Mouse (Mus musculus) right cerebral cortex, adult 2 months (tissue): Measurements from ENCODE around the gene Aadacl3.

ENCODE experiments used
- DNase-seq, 2 experiments: peaks; one replicate each; pipeline ENCODE4 v3.0.0; 2021 to 2022; ENCODE audit warnings: low spot score in 2 of 2

Gene Aadacl3

DNA sequence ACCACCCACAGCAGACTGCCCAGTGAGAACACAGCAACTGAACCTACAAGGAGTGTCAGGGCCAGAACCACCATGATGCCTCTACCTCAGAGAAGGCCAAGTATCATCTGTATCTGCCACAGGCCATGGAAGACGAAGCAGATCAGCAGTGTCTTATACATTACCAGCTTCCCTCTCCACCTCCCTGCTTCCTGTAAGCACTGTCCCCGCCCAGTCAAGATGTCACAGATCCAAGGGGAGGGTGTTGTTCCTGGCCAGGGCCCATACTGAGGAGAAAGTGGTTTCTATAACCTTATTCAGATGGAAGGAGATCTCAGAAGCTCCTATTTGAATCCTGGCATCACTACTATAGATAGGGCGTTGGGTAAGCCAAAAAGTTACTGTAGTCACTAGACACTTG lies at the start of gene Aadacl3:
Gene Aadacl3 (minus strand): TSS at position 101 of the 400 bp plus-strand sequence.
- no peak for DNase-seq

DNA sequence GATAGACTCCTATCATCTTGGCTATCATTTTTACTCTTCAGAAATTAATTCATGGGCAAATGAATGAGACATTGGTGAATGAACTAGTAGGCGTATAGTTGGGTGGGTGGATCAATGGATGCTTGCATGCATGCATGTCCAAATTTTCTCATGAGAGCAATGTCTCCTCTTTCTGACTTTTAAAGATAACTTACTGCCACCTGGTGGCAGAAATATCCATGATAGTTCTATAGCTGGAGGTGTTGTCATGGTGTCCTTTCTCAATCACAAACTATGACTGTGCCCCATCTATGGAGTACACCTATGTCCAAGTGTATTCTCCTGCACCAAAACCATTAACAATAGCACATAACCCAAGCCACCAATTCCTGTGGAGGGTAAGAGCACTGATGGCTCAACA lies 43.0 kb upstream of the Aadacl3 start:
- DNase-seq, result no peak

DNA sequence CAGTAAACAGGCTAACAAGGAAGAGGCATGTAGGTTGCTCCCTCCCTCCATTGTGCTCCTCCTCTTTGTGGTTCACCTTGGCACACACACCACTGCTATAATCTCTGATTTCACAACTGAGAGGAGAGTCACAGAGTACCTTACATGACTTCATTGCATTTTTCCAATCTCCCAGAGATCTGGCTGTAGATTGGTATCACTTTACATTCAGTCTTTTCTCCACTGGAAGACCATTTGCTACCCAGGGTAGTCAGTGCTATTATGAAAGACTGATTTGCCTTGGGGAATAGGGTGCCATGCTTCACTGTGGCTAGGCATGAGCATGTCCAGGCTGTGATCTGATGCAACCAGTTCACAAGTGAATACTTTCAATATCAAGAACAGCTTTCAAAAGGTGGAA lies 29.8 kb upstream of the Aadacl3 start:
- DNase-seq, result no peak

DNA sequence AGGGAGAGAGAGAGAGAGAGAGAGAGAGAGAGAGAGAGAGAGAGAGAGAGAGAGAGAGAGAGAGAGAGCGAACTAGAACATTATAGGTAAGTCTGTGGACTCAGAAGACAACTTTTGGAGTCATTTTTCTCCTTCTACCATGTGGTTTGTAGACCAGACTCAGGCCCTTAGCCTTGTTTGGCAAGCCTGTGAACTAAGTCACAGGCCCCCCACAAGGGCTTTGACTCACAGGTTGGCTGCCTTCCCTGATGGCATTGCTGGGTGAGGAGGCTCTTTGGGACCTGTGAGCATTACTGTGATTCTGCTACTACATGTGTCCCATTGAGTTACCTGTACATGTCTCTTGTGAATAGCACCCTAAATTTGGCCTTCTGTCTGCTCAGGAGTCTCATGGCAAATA lies 4.5 kb upstream of the Aadacl3 start:
- no peak for DNase-seq

DNA sequence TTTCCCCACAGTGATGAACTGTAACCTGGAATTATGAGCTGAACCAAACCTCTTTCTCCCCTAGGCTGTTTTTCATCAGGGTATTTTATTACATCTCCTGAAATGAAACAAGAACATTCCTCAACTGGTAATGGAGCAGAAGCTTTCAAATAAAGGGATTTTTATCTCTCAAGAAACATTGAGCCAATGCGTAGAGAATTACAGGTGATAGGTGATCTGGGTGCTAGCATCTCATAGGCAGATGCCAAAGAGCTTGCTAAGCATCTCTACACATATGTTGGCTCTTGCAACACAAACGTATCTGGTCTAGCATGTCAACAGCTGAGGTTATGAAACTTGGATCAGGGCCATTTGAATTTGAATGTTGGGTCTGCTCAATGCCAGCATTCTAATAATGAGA lies 1.6 kb upstream of the Aadacl3 start:
- no peak for DNase-seq

DNA sequence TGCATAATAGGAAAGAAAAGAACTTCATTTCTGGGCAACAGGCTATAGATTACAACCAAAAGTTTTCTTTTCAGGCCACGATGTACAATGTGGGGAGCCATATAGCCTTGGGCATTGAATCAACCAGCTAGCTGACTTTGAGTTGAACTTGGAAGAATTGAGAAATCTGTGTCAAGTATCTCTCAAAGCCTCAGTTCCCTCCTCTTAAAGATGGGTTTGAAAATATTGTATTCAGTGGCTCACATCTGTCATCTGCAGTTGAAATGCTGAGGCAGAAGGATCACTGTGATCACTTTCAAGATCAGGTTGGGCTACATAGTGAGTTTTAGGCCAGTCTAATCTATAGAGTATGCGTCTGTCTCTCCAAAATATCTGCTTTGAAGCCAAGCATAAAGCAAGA lies 10.3 kb downstream of the Aadacl3 start, which contains the start of gene Gm9944:
Gene Gm9944 (minus strand): TSS at position 101 of the 400 bp plus-strand sequence.
- no peak for DNase-seq

DNA sequence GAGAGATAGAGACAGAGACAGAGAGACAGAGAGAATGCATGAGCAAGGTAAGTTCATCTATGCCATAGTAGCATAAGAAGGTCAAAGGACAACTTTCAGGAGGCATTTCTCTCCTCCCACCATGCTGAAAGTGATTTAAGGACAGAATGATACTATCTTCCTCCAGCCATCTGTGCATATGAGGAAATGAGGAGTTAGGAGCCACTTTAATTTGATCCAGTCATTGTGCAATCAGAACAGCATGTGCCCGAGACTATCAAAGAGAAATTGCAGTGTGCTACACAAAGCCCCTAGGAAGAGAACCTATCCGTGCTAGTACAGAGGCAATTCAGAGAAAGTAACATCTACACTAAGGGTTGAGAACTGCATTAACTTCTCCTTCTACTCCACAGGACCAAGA lies 15.0 kb downstream of the Aadacl3 start:
- DNase-seq, result no peak

DNA sequence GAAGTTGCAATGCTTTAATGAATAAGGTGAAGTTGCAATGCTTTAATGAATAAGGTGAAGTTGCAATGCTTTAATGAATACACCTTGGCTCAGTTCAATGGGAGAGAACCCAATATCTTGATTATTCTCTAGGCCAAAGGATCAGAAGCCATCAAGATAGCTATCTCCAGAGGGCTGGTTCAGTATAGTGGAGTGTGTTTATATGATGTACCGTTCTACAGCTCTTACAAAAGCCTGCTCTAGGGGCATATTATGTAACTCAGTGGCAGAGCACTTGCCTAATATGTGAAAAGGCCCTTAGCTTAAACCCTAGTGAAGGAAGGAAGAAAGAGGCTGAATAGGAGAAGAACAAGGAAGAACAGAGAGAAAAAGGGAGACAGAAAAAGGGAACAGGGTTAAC lies 22.0 kb downstream of the Aadacl3 start:
- DNase-seq, result no peak

DNA sequence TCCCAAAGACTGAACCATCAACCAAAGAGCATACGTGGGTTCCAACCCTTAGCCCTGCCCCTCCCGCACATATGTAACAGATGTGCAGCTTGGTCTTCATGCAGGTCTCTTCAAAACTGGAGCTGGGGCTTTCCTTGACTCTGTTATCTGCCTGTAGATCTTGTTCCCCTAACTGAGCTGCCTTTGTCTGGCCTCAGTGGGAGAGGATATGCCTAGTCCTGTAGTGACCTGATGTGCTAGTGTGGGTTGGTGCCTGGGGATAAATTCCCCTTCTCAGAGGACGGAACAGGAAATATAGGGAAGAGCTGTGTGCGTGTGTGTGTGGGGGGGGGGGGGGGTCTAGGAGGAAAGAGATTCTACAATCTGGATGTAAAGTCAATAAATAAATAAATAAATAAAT lies 22.5 kb downstream of the Aadacl3 start:
- DNase-seq, result no peak

DNA sequence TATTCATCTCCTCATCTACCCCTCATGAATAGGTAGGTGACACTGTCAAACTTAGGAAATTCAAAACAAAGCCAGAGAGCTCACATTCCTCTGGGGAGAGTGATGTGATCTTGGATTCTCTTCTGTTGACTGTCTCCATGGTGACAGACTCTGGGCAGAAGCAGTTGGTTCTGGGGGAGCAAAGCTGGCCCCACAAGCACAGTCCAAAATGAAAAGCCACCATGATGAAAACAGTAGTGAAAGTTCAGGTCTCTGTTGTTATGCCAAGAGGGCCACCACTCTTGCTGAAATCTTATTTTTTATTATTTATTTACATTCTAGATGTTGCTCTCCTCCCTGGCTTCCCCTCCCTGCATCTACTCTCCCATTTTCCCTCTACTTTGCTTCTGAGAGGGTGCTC lies 24.9 kb downstream of the Aadacl3 start, which contains the start of gene 1700012P22Rik:
Gene 1700012P22Rik (minus strand): TSS at position 101 of the 400 bp plus-strand sequence.
- no peak for DNase-seq

DNA sequence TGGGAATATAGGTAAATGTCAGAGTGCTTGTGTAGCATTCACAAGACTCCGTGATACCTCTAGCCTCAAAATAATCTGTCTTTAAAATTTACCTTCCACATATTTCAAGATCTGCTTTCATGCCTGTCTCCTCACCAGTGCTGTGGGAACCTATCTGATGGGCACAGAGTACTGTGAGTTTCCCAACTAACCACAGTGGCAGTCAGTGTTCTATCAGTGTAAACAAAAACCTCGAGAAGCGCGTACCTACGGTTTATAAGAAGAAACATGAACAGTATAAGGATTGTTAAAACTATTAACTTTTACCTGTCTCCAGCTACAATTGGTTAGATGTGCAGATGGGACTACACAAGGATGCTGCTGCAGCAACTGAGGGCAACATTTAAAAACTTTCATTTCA lies 30.3 kb downstream of the Aadacl3 start:
- DNase-seq, result no peak

DNA sequence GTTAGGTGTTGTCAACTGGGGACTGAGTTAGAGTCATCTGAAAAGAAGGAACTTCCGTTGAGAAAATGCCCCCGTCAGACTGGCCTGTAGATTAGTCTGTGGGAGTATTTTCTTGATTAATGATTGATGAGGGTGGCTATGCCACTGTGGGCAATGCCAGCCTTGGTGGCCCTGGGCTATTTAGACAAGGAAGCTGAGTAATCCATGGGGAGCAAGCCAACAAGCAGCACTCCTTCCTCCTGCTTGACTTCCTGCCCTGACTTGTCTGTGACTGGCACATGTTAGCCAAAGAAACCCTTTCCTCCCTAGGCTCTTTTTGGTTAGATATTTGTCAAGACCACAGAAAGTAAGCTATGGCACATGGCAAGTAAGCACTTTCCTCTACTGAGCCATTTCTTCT lies 32.8 kb downstream of the Aadacl3 start:
- no peak for DNase-seq

DNA sequence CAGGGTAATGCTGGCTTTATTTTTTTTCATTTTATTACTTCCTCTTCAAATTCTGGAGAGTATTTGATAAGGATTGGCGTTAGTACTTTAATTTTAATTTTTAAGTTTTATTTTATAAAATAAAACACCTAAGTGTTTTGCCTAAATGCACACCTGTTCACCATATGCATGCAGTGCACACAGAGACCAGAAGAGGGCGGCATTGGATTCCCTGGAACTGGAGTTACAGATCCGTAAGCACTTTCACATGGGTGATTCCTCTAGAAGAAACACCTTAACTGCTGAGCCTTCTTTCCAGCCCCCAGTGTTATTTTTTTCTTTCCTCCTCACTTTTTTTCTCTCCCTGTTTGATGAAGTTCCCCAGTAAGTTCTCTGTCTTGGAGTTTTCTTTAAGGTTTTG lies 34.7 kb downstream of the Aadacl3 start:
- DNase-seq, result no peak

DNA sequence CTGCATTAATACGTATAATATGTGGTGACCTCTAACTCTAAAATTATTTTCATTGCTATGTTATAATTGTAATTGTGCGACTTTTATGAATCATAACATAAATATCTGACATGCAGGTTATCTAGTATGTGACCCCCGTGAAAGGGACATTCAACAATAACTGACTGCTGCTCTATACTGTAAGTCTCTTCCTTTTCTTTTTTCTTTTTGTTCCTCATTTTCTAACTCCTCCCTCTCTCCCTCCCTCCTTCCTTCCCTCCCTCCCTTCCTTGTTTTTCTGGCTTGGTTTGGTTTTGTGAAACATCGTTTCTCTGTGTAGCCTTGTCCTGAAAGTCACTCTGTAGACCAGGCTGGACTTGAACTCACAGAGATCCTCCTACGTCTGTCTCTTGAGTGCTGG lies 39.0 kb downstream of the Aadacl3 start:
- DNase-seq, result no peak

DNA sequence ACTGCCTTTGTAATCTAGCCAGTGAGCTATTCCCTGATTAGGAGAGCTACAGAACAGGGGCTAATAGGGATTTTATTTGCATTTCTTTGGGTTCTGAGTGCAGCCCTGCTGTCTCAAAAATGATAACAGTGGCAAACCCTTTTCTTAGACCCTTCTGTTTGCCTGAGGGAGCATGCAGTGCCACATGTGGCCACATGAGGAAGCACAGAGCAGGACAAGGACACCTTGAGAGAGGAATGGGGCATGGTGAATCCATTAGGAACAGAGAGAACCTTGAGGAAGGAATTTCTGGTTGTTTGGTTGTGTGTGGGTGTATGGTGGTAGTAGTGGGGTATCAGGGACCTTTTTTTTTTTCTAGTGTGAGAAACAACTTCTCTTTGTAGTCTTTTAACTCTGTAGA lies 42.9 kb downstream of the Aadacl3 start:
- DNase-seq, result no peak

DNA sequence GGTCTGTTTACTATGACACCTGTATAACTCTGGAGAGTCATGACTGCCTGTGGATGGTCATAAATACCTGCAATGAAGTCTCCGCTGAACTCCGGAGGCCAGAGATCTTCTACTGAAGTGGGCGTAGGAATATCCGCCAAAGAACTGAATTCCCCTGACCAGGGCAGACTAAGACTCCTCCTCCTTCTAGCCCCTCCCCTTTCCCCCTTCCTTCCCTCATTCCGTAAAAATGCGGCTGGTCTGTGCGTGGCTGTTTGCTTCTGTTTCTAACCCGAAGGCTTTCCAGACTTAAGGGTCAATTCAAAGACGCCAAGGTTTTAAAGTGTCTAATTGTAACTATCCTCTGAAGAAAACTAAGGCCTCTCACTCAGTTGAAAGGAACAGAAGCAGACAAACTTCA lies 55.3 kb downstream of the Aadacl3 start, which contains the start of gene Pramef12:
Gene Pramef12 (minus strand): TSS at position 175 of the 400 bp plus-strand sequence.
- DNase-seq, result no peak

DNA sequence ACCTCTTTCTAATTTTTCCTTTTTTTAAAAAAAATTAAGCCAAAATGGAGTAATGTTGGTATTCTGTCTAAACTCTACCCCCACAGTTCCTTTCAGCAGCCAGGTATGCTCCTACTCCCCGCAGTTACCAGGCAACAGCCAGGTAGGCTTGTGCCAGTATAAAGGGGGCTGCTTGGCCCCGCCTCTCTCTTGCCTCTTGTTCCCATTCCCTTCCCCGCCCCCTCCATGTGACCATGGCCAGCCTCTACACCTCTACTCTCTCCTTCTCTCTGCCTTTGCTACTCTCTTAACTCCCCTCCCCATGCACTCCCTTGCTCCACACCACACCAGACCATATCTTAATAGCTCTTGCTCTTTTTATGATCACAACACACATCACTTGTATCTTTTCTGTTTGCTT lies 57.3 kb downstream of the Aadacl3 start:
- DNase-seq, result no peak

DNA sequence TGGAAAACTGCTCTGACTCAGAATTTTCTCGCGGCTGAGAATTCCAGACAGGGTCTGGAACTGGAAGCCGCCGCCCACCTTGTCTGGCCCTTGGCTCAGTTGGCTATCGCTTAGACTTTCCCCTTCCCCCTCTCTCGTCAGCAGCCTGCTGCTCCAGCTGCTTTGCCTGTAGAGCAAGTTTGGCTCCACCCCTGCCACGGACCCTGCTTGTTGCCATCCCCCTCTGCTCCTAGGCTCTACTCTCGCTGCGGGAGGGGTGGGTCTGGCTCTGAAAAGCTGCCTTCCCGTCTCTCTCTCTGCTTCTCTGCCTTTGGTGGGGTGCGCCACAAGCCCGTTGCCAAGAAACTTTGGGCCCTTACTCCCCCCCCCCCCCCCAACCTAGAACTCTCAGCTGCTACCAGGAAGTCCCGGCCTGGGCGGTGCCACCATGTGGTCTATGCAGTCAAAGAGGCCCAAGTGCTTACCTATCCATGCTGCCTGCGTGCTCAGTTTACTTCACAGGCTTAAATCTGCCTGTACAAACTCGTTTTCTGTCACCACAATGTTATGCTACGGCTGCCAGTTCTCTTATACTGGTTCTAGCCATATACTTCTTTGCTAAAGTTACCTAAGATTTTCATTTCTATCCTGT lies 59.0 kb downstream of the Aadacl3 start:
- DNase-seq, result no peak
